Mouse (Mus musculus): ENCODE measurements around the gene Sgsm2. TPM values are rescaled to one million over a fixed set of nuclear protein-coding genes. Genes with fewer than 3 reads are reported as not detected.

Sgsm2 gene
- polyA plus RNA-seq, 1 experiment from 2014 or later = 6.0 TPM

DNA sequence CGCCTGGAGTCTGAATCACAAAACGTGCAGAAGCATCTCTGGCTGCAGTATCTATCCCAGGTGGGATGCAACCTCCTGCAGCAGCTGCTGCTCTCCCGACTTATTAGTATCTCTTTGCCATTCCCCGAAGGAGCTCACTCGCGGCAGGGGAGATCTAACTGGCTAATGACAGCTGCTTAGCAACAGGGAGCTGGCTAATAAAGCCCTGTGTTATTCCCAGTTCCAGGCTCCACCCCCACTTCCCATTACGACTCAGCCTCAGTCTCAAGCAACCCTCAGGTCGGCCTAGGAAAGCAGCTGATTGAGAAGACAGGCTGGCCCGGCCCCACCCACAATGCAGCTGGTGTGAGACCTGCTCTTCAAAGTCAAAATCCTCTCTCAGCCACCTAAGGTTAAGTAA is 20.1 kb downstream of the Sgsm2 start:
- no peaks in the 10 kb centered on the region for H3K9me3 ChIP-seq
- peak overlapping the region; percentile 46 for H3K4me2 ChIP-seq (replicated peaks)
- peak; percentile 81 for ATAC-seq (ENCODE audit: low FRiP score, low read depth)
- H3K36me3 ChIP-seq = no peaks in the 10 kb centered on the region
- WGBS = 3% methylated on average over 9 of the region's 9 CpGs
- H3K27ac ChIP-seq = no peak overlapping the region
- 0 out of 2 replicates have a peak overlapping the region, but pooled peaks have one; percentile 35 for H3K9ac ChIP-seq
- no peak overlapping the region for H3K4me3 ChIP-seq
- no peaks in the 10 kb centered on the region for H3K27me3 ChIP-seq
- peaks cover 25% of the 10 kb centered on the region for H3K4me1 ChIP-seq

DNA sequence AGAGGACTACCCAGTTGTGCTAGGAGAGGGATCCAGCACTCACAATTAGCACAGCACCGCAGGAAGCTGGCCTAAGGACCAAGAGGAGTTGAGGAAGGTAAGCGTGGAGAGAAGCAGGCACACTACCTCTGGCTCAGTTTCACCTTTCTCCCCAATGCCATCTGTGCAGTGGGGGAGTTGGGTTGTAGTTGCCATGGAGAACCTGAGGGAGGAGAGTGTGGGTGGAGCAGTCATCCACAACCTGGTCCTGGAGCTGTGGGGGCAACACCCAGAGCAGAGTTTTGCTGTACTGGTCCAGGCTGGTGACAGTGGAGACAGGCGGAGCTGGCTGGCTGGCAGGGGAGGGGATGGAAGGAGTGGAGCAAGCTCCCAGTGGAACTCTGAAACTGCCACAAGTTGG is 22.2 kb downstream of the Sgsm2 start:
- WGBS = 47% methylated on average over 3 of the region's 3 CpGs
- Histone ChIP-seq H3K4me1 (peaks cover 37% of the 10 kb centered on the region), H3K27me3 (no peaks in the 10 kb centered on the region), H3K9ac (peak overlapping the region; percentile 25; the same call in 1 of the 2 replicates), H3K4me3 (no peak overlapping the region), H3K27ac (peak overlapping the region; percentile 55; the same call in 1 of the 2 replicates), H3K36me3 (no peaks in the 10 kb centered on the region), H3K4me2 (replicated peaks) (no peak overlapping the region), H3K9me3 (no peaks in the 10 kb centered on the region)
- ATAC-seq (ENCODE audit: low FRiP score, low read depth) = no peak

DNA sequence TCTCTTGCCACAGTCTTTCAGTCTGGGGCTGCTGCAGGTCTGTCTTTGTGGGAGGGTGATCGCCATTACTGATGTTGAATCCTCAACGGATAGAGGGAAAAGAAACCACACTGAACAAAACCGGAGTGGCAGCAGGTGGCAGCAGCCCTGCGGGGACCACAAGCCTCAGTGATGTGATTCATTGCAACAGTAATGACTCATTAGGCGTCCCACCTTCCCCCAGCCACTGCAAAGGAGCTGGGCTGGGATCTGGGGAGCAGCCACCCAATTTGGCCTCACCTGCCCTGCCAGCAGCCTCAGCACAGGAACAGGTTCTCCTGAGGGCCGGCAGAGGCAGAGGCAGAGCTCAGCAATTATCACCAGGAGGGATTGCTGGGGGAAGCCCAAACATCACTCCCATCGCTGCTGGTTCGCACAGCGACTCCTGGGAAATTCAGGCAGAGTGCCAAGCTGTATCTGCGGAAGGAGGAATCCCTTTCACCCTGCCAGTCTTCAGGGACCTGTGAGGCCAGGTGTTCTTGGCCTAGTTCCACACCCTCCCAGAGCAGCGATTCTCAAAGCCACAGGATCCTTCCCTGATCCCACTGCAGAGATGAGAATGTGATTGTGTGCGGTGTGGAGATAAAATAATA is 25.8 kb downstream of the Sgsm2 start:
- 28% methylated on average over 12 of the region's 12 CpGs for WGBS
- Histone ChIP-seq H3K36me3 (peaks cover 9% of the 10 kb centered on the region), H3K4me2 (replicated peaks) (no peak overlapping the region), H3K4me1 (peaks cover 28% of the 10 kb centered on the region), H3K9me3 (no peaks in the 10 kb centered on the region), H3K27ac (no peak overlapping the region), H3K4me3 (no peak overlapping the region), H3K27me3 (no peaks in the 10 kb centered on the region), H3K9ac (peak overlapping the region; percentile 35)
- no peak for ATAC-seq (ENCODE audit: low FRiP score, low read depth)

DNA sequence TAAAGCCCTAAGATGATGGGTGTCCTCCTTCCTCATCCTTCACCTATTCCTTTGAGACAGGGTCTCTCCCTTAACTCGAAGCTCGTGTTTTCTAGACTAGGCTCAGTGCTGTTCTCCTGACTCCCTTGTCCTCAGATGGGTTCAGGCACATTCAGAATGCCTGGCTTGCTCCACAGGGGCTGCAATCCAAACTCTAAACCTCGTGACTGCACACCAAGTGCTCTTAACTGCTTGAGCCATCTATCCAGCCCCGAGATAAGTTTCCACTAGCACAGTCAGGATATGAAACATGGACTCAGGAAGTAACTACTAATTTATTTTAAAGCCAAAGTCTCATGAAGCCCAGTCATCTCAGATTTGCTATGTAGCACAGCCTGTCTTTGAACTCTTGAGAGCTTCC is 26.3 kb downstream of the Sgsm2 start:
- ATAC-seq (ENCODE audit: low FRiP score, low read depth) = no peak
- WGBS = 67% methylated on average over 4 of the region's 4 CpGs
- H3K4me1 ChIP-seq = peaks cover 28% of the 10 kb centered on the region
- H3K4me3 ChIP-seq = no peak overlapping the region
- no peaks in the 10 kb centered on the region for H3K9me3 ChIP-seq
- H3K36me3 ChIP-seq = peaks cover 9% of the 10 kb centered on the region
- no peak overlapping the region for H3K4me2 ChIP-seq (replicated peaks)
- no peak overlapping the region for H3K27ac ChIP-seq
- no peak overlapping the region for H3K9ac ChIP-seq
- no peaks in the 10 kb centered on the region for H3K27me3 ChIP-seq

DNA sequence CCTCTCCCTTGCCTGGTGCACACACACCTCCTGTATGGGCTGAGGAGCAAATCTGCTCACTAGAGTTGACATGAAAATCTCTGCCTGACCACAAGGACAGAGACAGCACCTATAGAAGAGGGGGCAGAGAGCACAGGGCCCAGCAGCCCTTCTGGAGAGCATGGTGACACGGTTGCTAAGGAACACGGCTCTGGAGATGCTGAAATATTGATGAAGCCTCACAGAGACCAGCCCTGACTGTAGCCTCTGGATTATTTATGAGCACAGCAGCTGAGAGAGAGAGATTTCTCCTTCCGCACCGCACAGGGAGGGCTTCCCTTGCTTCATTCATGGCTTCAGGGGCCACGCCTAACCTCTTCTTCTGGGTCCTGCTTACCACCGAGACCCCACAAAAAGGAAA is 27.3 kb downstream of the Sgsm2 start:
- Histone ChIP-seq H3K27me3 (no peaks in the 10 kb centered on the region), H3K9ac (no peak overlapping the region), H3K4me3 (no peak overlapping the region), H3K9me3 (no peaks in the 10 kb centered on the region), H3K4me1 (peaks cover 21% of the 10 kb centered on the region), H3K4me2 (replicated peaks) (no peak overlapping the region), H3K27ac (no peak overlapping the region), H3K36me3 (peaks cover 13% of the 10 kb centered on the region)
- 87% methylated on average over 6 of the region's 6 CpGs for WGBS
- no peak for ATAC-seq (ENCODE audit: low FRiP score, low read depth)

DNA sequence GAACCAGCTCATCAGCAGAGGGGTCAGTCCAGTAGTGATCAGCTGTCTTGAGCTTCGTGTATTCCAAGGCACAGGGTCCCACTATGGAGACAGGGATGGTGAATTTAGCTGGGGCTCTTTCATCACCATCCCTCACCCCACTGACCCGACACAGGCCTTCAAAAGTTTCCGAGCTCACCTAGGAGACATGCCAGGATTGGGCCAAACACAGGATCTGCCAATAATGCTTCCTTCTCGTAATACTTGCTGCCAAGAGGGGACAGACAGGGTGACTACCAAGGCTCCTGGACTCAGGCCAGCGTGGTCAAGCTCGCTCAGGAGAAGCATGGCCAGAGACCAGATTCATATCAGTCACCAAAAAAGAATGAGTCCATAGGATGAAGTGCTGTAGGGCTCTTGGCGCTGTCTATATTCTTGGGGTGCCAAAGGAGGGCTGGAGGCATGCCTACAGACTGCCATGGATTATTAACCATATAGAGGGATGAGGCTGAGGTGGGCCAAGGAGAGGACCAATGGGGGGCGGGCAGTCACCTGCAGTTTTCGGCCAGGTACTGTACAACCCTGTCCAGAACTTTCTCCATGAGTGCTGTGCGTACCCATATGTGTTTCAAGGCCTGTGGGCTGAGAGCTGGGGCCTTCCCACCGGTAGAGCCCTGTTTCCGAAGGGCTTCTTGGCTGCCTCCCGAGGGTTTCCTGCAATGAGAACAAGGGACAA is 28.7 kb downstream of the Sgsm2 start:
- Histone ChIP-seq H3K27ac (no peak overlapping the region), H3K4me3 (no peak overlapping the region), H3K4me2 (replicated peaks) (no peak overlapping the region), H3K36me3 (peaks cover 13% of the 10 kb centered on the region), H3K4me1 (peaks cover 13% of the 10 kb centered on the region), H3K9ac (no peak overlapping the region), H3K9me3 (no peaks in the 10 kb centered on the region), H3K27me3 (no peaks in the 10 kb centered on the region)
- 89% methylated on average over 13 of the region's 13 CpGs for WGBS
- ATAC-seq (ENCODE audit: low FRiP score, low read depth) = no peak

DNA sequence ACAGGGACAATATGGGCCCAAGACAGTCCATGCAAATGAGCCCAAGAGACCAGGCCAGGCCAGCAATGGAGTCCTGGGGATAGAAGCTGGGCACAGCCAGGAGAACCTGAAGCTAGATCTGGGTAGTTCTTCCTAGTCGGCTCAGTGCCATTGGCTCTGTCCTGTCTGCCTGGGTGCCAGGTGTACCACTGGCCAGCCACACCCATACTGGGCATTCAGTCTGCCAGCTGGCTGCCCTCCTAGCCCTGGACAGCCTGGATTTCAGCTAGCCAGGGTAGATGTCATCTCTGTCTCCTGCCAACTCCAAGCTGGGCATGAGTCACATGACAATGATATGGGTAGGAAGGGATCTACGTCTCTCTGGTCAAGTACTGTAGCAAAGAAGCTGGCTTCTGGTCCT is 29.7 kb downstream of the Sgsm2 start:
- H3K36me3 ChIP-seq = peaks cover 13% of the 10 kb centered on the region
- no peak overlapping the region for H3K9ac ChIP-seq
- no peaks in the 10 kb centered on the region for H3K27me3 ChIP-seq
- no peak overlapping the region for H3K4me3 ChIP-seq
- H3K4me2 ChIP-seq (replicated peaks) = no peak overlapping the region
- H3K9me3 ChIP-seq = no peaks in the 10 kb centered on the region
- H3K27ac ChIP-seq = no peak overlapping the region
- ATAC-seq (ENCODE audit: low FRiP score, low read depth) = no peak
- 82% methylated on average over 2 of the region's 2 CpGs for WGBS
- peaks cover 13% of the 10 kb centered on the region for H3K4me1 ChIP-seq

DNA sequence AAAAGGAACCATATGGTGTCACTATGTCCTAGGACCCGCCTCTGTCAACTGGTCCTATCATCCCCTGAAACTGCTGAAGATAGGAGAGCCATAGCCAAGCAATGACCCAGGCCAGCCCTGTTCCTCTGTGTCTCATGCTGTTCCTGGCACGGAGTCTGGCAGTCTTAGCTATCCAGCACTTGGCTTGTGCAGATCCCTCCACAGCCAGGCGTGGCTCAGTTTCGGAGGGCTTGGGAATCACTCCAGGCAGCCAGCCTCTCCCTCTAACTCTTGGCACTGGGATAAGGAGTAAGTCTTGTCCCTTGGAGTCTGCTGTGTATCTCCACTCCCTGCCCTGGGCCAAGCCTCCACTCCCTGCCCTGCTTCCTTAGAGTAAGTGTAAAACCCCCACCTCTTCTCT is 30.2 kb downstream of the Sgsm2 start:
- peaks cover 13% of the 10 kb centered on the region for H3K36me3 ChIP-seq
- WGBS = 76% methylated on average over 4 of the region's 4 CpGs
- no peak for ATAC-seq (ENCODE audit: low FRiP score, low read depth)
- no peak overlapping the region for H3K9ac ChIP-seq
- no peak overlapping the region for H3K27ac ChIP-seq
- H3K4me1 ChIP-seq = peaks cover 10% of the 10 kb centered on the region
- H3K9me3 ChIP-seq = no peaks in the 10 kb centered on the region
- H3K4me3 ChIP-seq = no peak overlapping the region
- H3K27me3 ChIP-seq = no peaks in the 10 kb centered on the region
- no peak overlapping the region for H3K4me2 ChIP-seq (replicated peaks)

DNA sequence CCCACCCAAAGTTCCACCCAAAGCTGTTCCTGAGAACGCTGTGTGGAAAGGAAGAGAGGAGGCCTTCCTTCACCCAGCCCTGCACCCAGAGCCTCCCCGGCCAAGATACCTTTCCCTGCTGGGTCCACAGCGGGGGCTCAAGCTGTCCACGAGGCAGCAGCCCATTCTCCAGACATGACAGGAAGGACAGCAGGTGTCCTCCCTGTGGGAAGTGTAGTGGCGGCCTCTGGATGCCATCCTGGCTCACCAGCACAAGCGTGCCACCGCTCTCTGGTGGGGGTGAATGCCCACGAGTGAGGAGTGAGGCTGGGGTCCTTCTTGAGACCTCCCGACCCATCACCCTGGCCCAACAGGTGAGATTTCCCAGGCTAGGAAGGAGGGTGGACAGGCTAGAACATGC is 31.6 kb downstream of the Sgsm2 start:
- Histone ChIP-seq H3K9me3 (no peaks in the 10 kb centered on the region), H3K27ac (no peak overlapping the region), H3K4me2 (replicated peaks) (no peak overlapping the region), H3K27me3 (no peaks in the 10 kb centered on the region), H3K9ac (no peak overlapping the region), H3K4me3 (no peak overlapping the region), H3K4me1 (no peaks in the 10 kb centered on the region), H3K36me3 (peaks cover 13% of the 10 kb centered on the region)
- WGBS = 82% methylated on average over 9 of the region's 9 CpGs
- no peak for ATAC-seq (ENCODE audit: low FRiP score, low read depth)

DNA sequence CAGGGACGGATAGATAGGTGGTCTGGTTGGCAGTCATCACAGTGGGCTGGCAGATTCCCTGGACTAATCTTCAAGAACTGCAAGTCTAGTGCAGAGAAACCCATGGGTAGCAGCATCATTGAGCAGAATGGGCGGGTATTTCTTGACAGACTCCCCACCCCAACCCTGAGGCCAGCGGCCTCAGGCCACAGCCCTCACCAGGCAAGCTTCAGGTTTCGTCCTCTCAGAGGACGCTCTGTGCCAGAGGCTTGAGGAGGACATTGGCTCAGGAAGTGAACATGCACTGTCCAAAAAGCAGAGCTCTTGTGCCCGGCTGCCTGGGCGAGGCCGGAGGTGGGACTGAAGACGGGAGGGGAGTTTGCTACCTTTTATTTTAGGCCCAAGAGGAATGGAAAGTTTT is 32.4 kb downstream of the Sgsm2 start:
- WGBS = 80% methylated on average over 9 of the region's 9 CpGs
- Histone ChIP-seq H3K9ac (no peak overlapping the region), H3K36me3 (peaks cover 13% of the 10 kb centered on the region), H3K27me3 (no peaks in the 10 kb centered on the region), H3K27ac (no peak overlapping the region), H3K4me1 (no peaks in the 10 kb centered on the region), H3K9me3 (no peaks in the 10 kb centered on the region), H3K4me3 (no peak overlapping the region), H3K4me2 (replicated peaks) (no peak overlapping the region)
- no peak for ATAC-seq (ENCODE audit: low FRiP score, low read depth)

DNA sequence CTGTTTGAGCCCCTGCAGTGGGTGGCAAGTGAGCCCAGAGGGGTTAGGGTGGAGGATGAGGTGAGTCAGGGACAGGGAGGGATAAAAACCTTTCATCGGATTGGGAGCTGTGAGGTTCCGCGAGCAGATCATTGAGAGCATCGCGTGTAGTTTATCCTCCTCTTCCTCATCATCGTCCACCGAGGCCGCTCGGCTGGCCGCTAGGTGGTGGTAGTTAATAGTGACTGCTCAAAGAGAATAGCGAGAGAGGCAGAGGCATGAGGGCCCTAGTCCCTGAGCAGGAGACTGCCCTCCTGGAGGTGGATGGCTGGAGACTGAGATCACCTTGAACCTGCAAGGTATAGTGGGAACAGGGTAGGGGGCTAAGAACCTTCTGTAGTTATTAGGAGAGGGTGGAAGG is 33.4 kb downstream of the Sgsm2 start:
- Histone ChIP-seq H3K27ac (no peak overlapping the region), H3K4me3 (no peak overlapping the region), H3K9ac (0 out of 2 replicates have a peak overlapping the region, but pooled peaks have one; percentile 13), H3K4me1 (no peaks in the 10 kb centered on the region), H3K9me3 (no peaks in the 10 kb centered on the region), H3K4me2 (replicated peaks) (no peak overlapping the region), H3K36me3 (peaks cover 15% of the 10 kb centered on the region), H3K27me3 (no peaks in the 10 kb centered on the region)
- 20% methylated on average over 11 of the region's 11 CpGs for WGBS
- ATAC-seq (ENCODE audit: low FRiP score, low read depth) = no peak

DNA sequence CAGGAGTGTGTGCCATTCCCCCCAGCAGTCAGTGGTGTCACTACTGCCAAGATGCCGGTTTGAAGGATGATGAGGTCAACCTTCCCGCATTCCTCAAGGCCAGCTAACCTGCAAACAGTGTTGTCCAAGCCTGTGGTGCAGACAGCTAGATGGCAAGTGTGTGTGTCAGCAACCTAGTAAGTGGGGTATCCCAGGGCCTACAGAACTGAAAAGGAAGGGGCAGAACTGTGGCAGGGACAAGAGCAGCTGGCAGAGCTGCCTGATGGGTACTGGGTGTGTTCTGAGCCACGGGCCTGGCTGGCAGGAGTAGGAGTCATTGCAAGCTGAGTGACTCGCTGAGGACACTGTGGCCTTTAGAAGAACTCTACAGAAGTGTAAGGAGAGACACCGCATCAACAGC is 34.7 kb downstream of the Sgsm2 start:
- Histone ChIP-seq H3K27ac (no peak overlapping the region), H3K4me1 (no peaks in the 10 kb centered on the region), H3K4me3 (no peak overlapping the region), H3K27me3 (no peaks in the 10 kb centered on the region), H3K9me3 (no peaks in the 10 kb centered on the region), H3K36me3 (peaks cover 12% of the 10 kb centered on the region), H3K4me2 (replicated peaks) (no peak overlapping the region), H3K9ac (no peak overlapping the region)
- no peak for ATAC-seq (ENCODE audit: low FRiP score, low read depth)
- 77% methylated on average over 5 of the region's 5 CpGs for WGBS

DNA sequence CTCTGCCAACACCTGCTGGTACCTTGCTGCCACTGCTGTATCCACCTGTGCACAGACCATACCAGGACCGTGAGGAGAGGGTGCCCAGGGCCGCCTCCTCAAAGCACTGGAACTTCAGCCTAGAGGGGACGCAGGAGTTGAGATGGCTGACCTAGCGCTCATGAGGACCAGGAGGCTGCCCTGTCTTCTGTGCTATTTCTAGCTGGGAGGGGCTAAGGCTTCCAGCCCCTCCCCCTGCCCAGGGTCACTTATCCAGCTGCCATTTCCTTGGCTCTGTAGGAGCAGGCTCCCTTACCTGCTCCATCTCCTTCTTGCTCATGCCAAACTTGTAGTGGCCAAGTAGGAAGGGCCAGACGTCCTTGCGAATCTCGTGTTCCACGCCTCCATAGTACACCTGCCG is 39.1 kb downstream of the Sgsm2 start:
- no peaks in the 10 kb centered on the region for H3K4me1 ChIP-seq
- H3K36me3 ChIP-seq = peaks cover 21% of the 10 kb centered on the region
- no peak overlapping the region for H3K4me2 ChIP-seq (replicated peaks)
- H3K9me3 ChIP-seq = no peaks in the 10 kb centered on the region
- no peaks in the 10 kb centered on the region for H3K27me3 ChIP-seq
- H3K9ac ChIP-seq = no peak overlapping the region
- no peak overlapping the region for H3K27ac ChIP-seq
- WGBS = 82% methylated on average over 9 of the region's 9 CpGs
- no peak for ATAC-seq (ENCODE audit: low FRiP score, low read depth)
- no peak overlapping the region for H3K4me3 ChIP-seq

All from limb, embryonic 13.5 days (tissue).